Mouse (Mus musculus): ENCODE data around the gene Vwa2. TPM values are rescaled to one million over a fixed set of nuclear protein-coding genes. Genes with fewer than 3 reads are reported as not detected.

Vwa2 gene
- polyA plus RNA-seq, 1 experiment from 2014 or later: 0.11 TPM

DNA sequence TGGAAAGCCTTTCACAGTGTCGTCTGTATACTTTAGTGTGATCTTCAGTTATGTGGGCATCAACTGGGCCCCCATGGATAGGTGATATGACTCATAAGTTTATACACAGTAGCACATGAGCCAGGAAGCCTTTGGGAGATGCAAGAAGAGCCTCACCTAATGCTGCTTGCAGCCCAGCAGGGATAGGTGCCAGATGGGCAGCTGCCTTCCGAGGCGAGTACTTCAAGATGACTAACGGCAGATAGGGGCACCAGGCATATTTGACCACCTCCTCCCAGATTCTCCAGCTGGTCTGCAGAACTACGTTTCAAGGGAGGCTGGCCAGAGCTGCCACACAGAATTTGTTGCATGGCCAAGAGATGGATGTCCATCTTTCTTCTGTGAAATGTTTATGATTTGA lies 19.3 kb downstream of the Vwa2 start:
- Histone ChIP-seq H3K4me3 (ENCODE audit: low read depth, low read length) (no peak overlapping the region), H3K4me1 (ENCODE audit: control insufficient read depth, insufficient read depth, low read length) (peaks cover 5% of the 10 kb centered on the region; the same call in 1 of the 2 replicates), H3K4me2 (no peak overlapping the region), H3K36me3 (ENCODE audit: control insufficient read depth, insufficient read depth, low read length) (no peaks in the 10 kb centered on the region), H3K9me3 (replicated peaks; ENCODE audit: control insufficient read depth, low read length) (no peaks in the 10 kb centered on the region), H3K27me3 (ENCODE audit: control insufficient read depth, insufficient read depth, low read length) (no peaks in the 10 kb centered on the region), H3K27ac (ENCODE audit: low read depth, low read length) (no peak overlapping the region), H3K9ac (ENCODE audit: low read depth, low read length) (no peak overlapping the region)
- 79% methylated on average over 5 of the region's 5 CpGs for WGBS (ENCODE audit: insufficient replicate concordance)
- no peak for ATAC-seq (replicated peaks; ENCODE audit: insufficient number of reproducible peaks, low FRiP score, low TSS enrichment)

DNA sequence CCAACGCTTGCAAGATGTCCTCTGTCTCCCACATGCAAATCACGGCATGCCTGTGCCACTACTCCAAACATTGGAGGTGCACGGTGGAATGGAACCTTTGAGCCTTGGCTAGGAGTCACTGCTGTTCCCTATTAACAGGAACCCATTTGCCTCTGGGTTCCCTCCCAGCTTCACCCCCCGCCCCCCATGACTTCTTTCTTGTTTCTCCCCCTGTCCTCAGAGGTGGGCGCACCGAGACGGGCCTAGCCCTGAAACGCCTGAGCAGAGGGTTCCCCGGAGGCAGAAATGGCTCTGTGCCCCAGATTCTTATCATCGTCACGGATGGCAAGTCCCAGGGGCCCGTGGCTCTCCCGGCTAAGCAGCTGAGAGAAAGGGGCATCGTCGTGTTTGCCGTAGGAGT lies 23.6 kb downstream of the Vwa2 start:
- H3K4me3 ChIP-seq (ENCODE audit: low read depth, low read length): no peak overlapping the region
- peaks cover 5% of the 10 kb centered on the region; the same call in 1 of the 2 replicates for H3K4me1 ChIP-seq (ENCODE audit: control insufficient read depth, insufficient read depth, low read length)
- H3K9me3 ChIP-seq (replicated peaks; ENCODE audit: control insufficient read depth, low read length): no peaks in the 10 kb centered on the region
- no peak for ATAC-seq (replicated peaks; ENCODE audit: insufficient number of reproducible peaks, low FRiP score, low TSS enrichment)
- H3K36me3 ChIP-seq (ENCODE audit: control insufficient read depth, insufficient read depth, low read length): no peaks in the 10 kb centered on the region
- no peak overlapping the region for H3K27ac ChIP-seq (ENCODE audit: low read depth, low read length)
- H3K27me3 ChIP-seq (ENCODE audit: control insufficient read depth, insufficient read depth, low read length): no peaks in the 10 kb centered on the region
- no peak overlapping the region for H3K9ac ChIP-seq (ENCODE audit: low read depth, low read length)
- WGBS (ENCODE audit: insufficient replicate concordance): 81% methylated on average over 16 of the region's 16 CpGs
- H3K4me2 ChIP-seq: no peak overlapping the region

DNA sequence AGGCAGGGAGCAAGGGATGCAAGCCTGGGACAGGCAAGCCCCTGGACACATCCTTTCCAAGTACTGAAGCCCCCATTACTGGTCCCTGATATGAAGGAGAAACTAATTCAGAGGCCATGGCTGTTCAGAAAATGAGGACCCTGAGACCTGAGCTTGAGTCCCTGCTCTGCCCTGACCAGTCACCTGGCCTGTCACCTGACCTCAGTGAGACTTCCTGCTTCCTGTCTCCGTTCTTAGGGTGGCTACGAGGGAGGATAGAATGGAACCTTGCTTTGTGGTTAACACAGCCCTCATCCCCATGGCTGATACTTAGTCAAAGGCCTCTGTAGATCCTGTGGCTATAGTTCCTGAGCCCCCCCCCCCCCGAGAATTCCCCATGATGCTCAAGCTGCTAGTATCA lies 30.0 kb downstream of the Vwa2 start:
- Histone ChIP-seq H3K36me3 (ENCODE audit: control insufficient read depth, insufficient read depth, low read length) (no peaks in the 10 kb centered on the region), H3K9me3 (replicated peaks; ENCODE audit: control insufficient read depth, low read length) (no peaks in the 10 kb centered on the region), H3K27me3 (ENCODE audit: control insufficient read depth, insufficient read depth, low read length) (no peaks in the 10 kb centered on the region), H3K4me1 (ENCODE audit: control insufficient read depth, insufficient read depth, low read length) (0 out of 2 replicates have a peak, but pooled peaks cover 4% of the 10 kb centered on the region), H3K4me2 (no peak overlapping the region), H3K27ac (ENCODE audit: low read depth, low read length) (no peak overlapping the region), H3K4me3 (ENCODE audit: low read depth, low read length) (no peak overlapping the region), H3K9ac (ENCODE audit: low read depth, low read length) (no peak overlapping the region)
- 76% methylated on average over 3 of the region's 3 CpGs for WGBS (ENCODE audit: insufficient replicate concordance)
- ATAC-seq (replicated peaks; ENCODE audit: insufficient number of reproducible peaks, low FRiP score, low TSS enrichment): no peak

DNA sequence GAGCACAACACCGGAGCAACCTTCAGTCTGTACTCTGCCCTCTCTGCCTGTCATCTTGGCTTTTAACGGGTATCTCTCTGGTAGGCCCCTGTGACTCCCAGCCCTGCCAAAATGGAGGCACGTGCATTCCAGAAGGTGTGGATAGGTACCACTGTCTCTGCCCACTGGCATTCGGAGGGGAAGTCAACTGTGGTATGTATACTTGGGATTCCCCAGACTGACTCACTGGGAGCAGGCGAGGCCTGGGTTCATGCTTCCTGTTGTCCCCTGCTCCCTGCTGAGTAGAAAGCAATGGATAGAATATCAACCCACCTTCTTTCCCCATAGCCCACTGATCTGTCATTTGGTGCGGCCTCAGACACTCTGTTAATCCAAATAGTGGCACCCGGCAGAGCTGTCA lies 31.3 kb downstream of the Vwa2 start:
- no peaks in the 10 kb centered on the region for H3K9me3 ChIP-seq (replicated peaks; ENCODE audit: control insufficient read depth, low read length)
- no peaks in the 10 kb centered on the region for H3K36me3 ChIP-seq (ENCODE audit: control insufficient read depth, insufficient read depth, low read length)
- H3K4me1 ChIP-seq (ENCODE audit: control insufficient read depth, insufficient read depth, low read length): 0 out of 2 replicates have a peak, but pooled peaks cover 4% of the 10 kb centered on the region
- H3K4me3 ChIP-seq (ENCODE audit: low read depth, low read length): no peak overlapping the region
- 74% methylated on average over 7 of the region's 7 CpGs for WGBS (ENCODE audit: insufficient replicate concordance)
- no peak overlapping the region for H3K9ac ChIP-seq (ENCODE audit: low read depth, low read length)
- ATAC-seq (replicated peaks; ENCODE audit: insufficient number of reproducible peaks, low FRiP score, low TSS enrichment): no peak
- H3K27me3 ChIP-seq (ENCODE audit: control insufficient read depth, insufficient read depth, low read length): no peaks in the 10 kb centered on the region
- no peak overlapping the region for H3K27ac ChIP-seq (ENCODE audit: low read depth, low read length)
- no peak overlapping the region for H3K4me2 ChIP-seq

DNA sequence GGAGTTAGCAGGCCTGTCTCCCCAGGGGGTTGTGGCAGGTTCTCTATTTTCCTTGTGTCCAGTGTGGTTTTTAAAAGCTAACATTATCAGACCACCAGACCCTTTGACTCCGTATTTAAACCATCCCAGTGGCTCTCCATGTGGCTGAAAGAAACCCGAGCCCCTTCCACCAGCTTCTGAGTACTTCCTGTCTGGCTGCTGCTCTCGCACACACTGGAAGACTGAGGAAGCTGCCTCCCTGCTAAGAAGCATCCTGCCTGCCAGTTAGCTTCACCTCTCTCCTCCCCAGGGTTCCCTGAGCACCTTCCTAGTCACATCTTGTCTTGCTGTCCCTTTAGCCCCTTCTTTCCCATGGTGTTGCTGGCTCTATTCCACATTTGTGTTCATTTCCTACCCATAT lies 33.8 kb downstream of the Vwa2 start:
- Histone ChIP-seq H3K4me2 (no peak overlapping the region), H3K4me3 (ENCODE audit: low read depth, low read length) (no peak overlapping the region), H3K9ac (ENCODE audit: low read depth, low read length) (no peak overlapping the region), H3K27me3 (ENCODE audit: control insufficient read depth, insufficient read depth, low read length) (no peaks in the 10 kb centered on the region), H3K27ac (ENCODE audit: low read depth, low read length) (no peak overlapping the region), H3K36me3 (ENCODE audit: control insufficient read depth, insufficient read depth, low read length) (no peaks in the 10 kb centered on the region), H3K4me1 (ENCODE audit: control insufficient read depth, insufficient read depth, low read length) (0 out of 2 replicates have a peak, but pooled peaks cover 4% of the 10 kb centered on the region), H3K9me3 (replicated peaks; ENCODE audit: control insufficient read depth, low read length) (no peaks in the 10 kb centered on the region)
- no peak for ATAC-seq (replicated peaks; ENCODE audit: insufficient number of reproducible peaks, low FRiP score, low TSS enrichment)
- WGBS (ENCODE audit: insufficient replicate concordance): 29% methylated on average over 3 of the region's 3 CpGs

DNA sequence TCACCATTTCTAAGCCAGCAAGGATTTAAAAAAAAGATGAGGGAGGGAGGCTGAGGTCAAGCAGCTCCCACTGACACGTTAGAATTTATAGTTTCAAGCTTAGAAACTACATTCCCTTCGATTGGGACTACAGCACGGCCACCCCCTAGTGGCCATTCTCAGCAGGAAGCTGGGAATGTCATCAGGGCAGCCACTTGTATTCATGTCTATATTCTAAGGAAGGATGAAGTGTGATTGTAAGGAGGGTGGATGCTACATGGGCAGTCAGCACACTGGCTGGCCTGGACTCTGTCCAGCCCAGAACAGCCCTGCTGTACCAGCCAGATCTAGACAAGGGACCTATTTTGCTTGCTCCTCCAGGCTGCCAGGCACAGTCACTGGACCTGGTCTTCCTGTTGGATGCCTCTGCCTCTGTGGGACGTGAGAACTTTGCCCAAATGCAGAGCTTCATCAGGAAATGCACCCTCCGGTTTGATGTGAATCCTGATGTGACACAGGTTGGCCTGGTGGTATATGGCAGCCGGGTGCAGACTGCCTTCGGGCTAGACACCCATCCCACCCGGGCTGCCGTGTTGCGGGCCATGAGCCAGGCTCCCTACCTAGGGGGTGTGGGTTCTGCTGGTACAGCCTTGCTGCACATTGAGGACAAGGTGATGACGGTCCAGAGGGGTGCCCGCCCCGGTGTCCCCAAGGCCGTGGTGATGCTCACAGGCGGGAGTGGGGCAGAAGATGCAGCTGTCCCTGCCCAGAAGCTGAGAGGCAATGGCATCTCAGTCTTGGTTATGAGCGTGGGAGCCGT lies 34.6 kb downstream of the Vwa2 start:
- no peak overlapping the region for H3K4me3 ChIP-seq (ENCODE audit: low read depth, low read length)
- H3K9ac ChIP-seq (ENCODE audit: low read depth, low read length): no peak overlapping the region
- H3K4me2 ChIP-seq: no peak overlapping the region
- 0 out of 2 replicates have a peak, but pooled peaks cover 4% of the 10 kb centered on the region for H3K4me1 ChIP-seq (ENCODE audit: control insufficient read depth, insufficient read depth, low read length)
- H3K36me3 ChIP-seq (ENCODE audit: control insufficient read depth, insufficient read depth, low read length): no peaks in the 10 kb centered on the region
- no peak overlapping the region for H3K27ac ChIP-seq (ENCODE audit: low read depth, low read length)
- no peak for ATAC-seq (replicated peaks; ENCODE audit: insufficient number of reproducible peaks, low FRiP score, low TSS enrichment)
- WGBS (ENCODE audit: insufficient replicate concordance): 69% methylated on average over 17 of the region's 17 CpGs
- H3K27me3 ChIP-seq (ENCODE audit: control insufficient read depth, insufficient read depth, low read length): no peaks in the 10 kb centered on the region
- no peaks in the 10 kb centered on the region for H3K9me3 ChIP-seq (replicated peaks; ENCODE audit: control insufficient read depth, low read length)

DNA sequence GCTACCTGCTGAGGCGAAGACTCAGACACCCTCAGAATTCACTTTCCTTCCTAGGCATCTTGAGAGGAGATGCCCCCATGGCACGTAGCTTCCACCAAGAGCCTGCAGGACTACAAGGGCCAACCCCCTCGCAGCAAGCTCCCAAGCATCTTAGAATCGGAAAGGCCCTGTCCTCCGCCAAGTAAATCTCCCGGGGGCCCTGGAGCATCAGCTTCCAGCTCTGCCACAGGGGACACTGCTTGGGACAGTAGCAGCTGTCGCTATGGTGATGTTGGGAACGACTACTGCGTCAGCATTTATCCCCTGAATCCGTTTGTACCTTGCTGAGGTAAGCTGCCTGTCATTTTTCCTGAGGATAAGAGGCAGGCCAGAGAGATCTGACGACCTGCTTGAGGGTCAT lies 36.5 kb downstream of the Vwa2 start:
- no peaks in the 10 kb centered on the region for H3K9me3 ChIP-seq (replicated peaks; ENCODE audit: control insufficient read depth, low read length)
- 0 out of 2 replicates have a peak, but pooled peaks cover 4% of the 10 kb centered on the region for H3K4me1 ChIP-seq (ENCODE audit: control insufficient read depth, insufficient read depth, low read length)
- no peak overlapping the region for H3K27ac ChIP-seq (ENCODE audit: low read depth, low read length)
- H3K36me3 ChIP-seq (ENCODE audit: control insufficient read depth, insufficient read depth, low read length): no peaks in the 10 kb centered on the region
- H3K9ac ChIP-seq (ENCODE audit: low read depth, low read length): no peak overlapping the region
- no peak for ATAC-seq (replicated peaks; ENCODE audit: insufficient number of reproducible peaks, low FRiP score, low TSS enrichment)
- 52% methylated on average over 11 of the region's 11 CpGs for WGBS (ENCODE audit: insufficient replicate concordance)
- H3K4me3 ChIP-seq (ENCODE audit: low read depth, low read length): no peak overlapping the region
- no peak overlapping the region for H3K4me2 ChIP-seq
- H3K27me3 ChIP-seq (ENCODE audit: control insufficient read depth, insufficient read depth, low read length): no peaks in the 10 kb centered on the region

DNA sequence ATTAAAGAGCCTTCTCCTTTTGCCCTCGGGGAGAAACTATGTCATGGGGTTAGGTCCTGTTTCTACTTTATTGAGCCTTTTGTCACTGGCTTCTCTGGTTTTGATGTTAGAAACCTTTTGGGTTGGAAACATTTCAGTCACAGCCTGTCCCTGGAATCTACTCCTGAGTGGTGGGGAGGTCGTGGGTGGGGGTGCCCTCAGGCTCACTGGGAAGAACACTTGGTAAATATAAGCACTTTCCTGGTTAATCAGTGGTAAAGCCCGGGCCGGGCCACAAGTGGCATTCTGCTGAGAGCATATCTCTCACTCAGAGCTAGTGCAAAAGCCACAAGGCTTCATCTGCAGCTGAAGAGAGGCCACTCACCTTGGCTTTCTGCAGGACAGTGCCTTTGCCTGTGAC lies 39.7 kb downstream of the Vwa2 start:
- no peaks in the 10 kb centered on the region for H3K9me3 ChIP-seq (replicated peaks; ENCODE audit: control insufficient read depth, low read length)
- no peak overlapping the region for H3K4me3 ChIP-seq (ENCODE audit: low read depth, low read length)
- H3K27ac ChIP-seq (ENCODE audit: low read depth, low read length): no peak overlapping the region
- H3K9ac ChIP-seq (ENCODE audit: low read depth, low read length): no peak overlapping the region
- 75% methylated on average over 4 of the region's 4 CpGs for WGBS (ENCODE audit: insufficient replicate concordance)
- H3K27me3 ChIP-seq (ENCODE audit: control insufficient read depth, insufficient read depth, low read length): no peaks in the 10 kb centered on the region
- no peaks in the 10 kb centered on the region for H3K4me1 ChIP-seq (ENCODE audit: control insufficient read depth, insufficient read depth, low read length)
- ATAC-seq (replicated peaks; ENCODE audit: insufficient number of reproducible peaks, low FRiP score, low TSS enrichment): no peak
- H3K36me3 ChIP-seq (ENCODE audit: control insufficient read depth, insufficient read depth, low read length): no peaks in the 10 kb centered on the region
- H3K4me2 ChIP-seq: no peak overlapping the region

DNA sequence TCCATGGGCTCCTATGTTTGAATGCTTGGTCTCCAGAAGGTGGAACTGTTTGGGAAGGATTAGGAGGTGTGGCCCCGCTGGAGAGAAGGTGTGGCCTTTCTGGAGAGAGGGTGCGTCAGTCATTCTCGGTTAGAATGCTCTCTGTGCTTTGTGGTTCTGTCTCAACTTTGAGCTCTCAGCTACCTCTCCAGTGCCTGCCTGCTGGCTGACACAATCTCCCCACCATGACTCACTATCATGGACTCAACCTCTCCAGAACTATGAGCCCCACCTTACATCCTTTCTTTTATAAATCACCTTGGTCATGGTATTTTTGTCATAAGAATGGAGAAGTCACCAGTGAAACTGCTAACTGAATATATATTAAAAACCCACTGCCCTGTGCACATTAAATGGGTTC lies 40.6 kb downstream of the Vwa2 start:
- Histone ChIP-seq H3K9ac (ENCODE audit: low read depth, low read length) (no peak overlapping the region), H3K4me2 (no peak overlapping the region), H3K4me1 (ENCODE audit: control insufficient read depth, insufficient read depth, low read length) (no peaks in the 10 kb centered on the region), H3K27me3 (ENCODE audit: control insufficient read depth, insufficient read depth, low read length) (no peaks in the 10 kb centered on the region), H3K4me3 (ENCODE audit: low read depth, low read length) (no peak overlapping the region), H3K36me3 (ENCODE audit: control insufficient read depth, insufficient read depth, low read length) (no peaks in the 10 kb centered on the region), H3K9me3 (replicated peaks; ENCODE audit: control insufficient read depth, low read length) (no peaks in the 10 kb centered on the region), H3K27ac (ENCODE audit: low read depth, low read length) (no peak overlapping the region)
- no peak for ATAC-seq (replicated peaks; ENCODE audit: insufficient number of reproducible peaks, low FRiP score, low TSS enrichment)
- 82% methylated on average over 3 of the region's 3 CpGs for WGBS (ENCODE audit: insufficient replicate concordance)

Measured in heart, embryonic 11.5 days (tissue).